Mouse (Mus musculus) CH12.LX (cell line): ENCODE data around the gene Mark1. TPM values are rescaled to one million over a fixed set of nuclear protein-coding genes. Genes with fewer than 3 reads are reported as not detected.

Experiments used
- DNase-seq: peaks from one replicate; pipeline ENCODE4 v3.0.0-alpha.2; 2013; ENCODE audit errors: extremely low read depth
- H3K27ac ChIP-seq: 2 replicates; pipeline ENCODE4 v1.5.1; 2012; ENCODE audit warnings: low read depth, mild to moderate bottlenecking, control low read depth, moderate library complexity; ENCODE audit not compliant: insufficient read depth
- H3K27me3 ChIP-seq: replicated peaks from 2 replicates; pipeline ENCODE3; 2012; ENCODE audit warnings: inconsistent platforms
- H3K36me3 ChIP-seq, 2 experiments: replicated peaks in 1 of 2; 2 replicates each; pipeline versions ENCODE3 to v1.6.1; 2012; ENCODE audit warnings: inconsistent platforms in 1 of 2, low read length in 1 of 2, mild to moderate bottlenecking in 1 of 2, mixed read lengths in 1 of 2, moderate library complexity in 1 of 2; ENCODE audit not compliant: control insufficient read depth in 1 of 2, insufficient read depth in 1 of 2
- H3K4me1 ChIP-seq, 2 experiments: 2 replicates each; pipeline ENCODE4 v1.6.1; 2012; ENCODE audit warnings: inconsistent platforms in 1 of 2, moderate library complexity in 1 of 2; ENCODE audit not compliant: insufficient read depth in 2 of 2, control insufficient read depth in 1 of 2
- H3K4me2 ChIP-seq: 2 replicates; pipeline ENCODE4 v1.6.1; 2012; ENCODE audit warnings: low read depth, mild to moderate bottlenecking, control low read depth; ENCODE audit not compliant: poor library complexity, insufficient read depth, severe bottlenecking
- H3K4me3 ChIP-seq, 3 experiments: fragments of 150-350 bp in 1 of 3; sonication (generic) in 1 of 3; replicated peaks in 1 of 3; 2 replicates each; pipeline versions ENCODE3 to v1.5.1; 2011 to 2012; ENCODE audit warnings: low read depth in 2 of 3, low read length in 2 of 3, mild to moderate bottlenecking in 2 of 3, moderate library complexity in 2 of 3, control low read depth in 1 of 3, improper control_type of control experiment in 1 of 3, inconsistent platforms in 1 of 3, mixed read lengths in 1 of 3; ENCODE audit not compliant: poor library complexity in 1 of 3
- H3K79me2 ChIP-seq: replicated peaks from 2 replicates; pipeline ENCODE4 v1.6.1; 2012; ENCODE audit warnings: mild to moderate bottlenecking, moderate library complexity; ENCODE audit not compliant: control insufficient read depth, poor library complexity, insufficient read depth, severe bottlenecking; ENCODE audit errors: extremely low read depth
- H3K9ac ChIP-seq: 2 replicates; pipeline ENCODE4 v1.6.1; 2012; ENCODE audit warnings: low read depth, mild to moderate bottlenecking, control low read depth, moderate library complexity; ENCODE audit not compliant: insufficient read depth
- H3K9me3 ChIP-seq: replicated peaks from 2 replicates; pipeline ENCODE3; 2012; ENCODE audit warnings: low read length, inconsistent platforms, mixed read lengths
- BHLHE40 ChIP-seq: IDR thresholded peaks from 2 replicates; pipeline ENCODE4 v1.6.1; 2011; ENCODE audit warnings: mild to moderate bottlenecking, low read depth, low read length, improper control_type of control experiment
- CTCF ChIP-seq, 2 experiments: IDR thresholded peaks in 1 of 2; conservative IDR thresholded peaks in 1 of 2; 2 replicates each; pipeline ENCODE4 v1.5.1; 2011 to 2012; ENCODE audit warnings: low read depth in 2 of 2, low read length in 2 of 2, improper control_type of control experiment in 1 of 2, inconsistent platforms in 1 of 2, mild to moderate bottlenecking in 1 of 2, moderate library complexity in 1 of 2
- E2F4 ChIP-seq: IDR thresholded peaks from 2 replicates; pipeline ENCODE4 v1.6.1; 2011; ENCODE audit warnings: low read depth, low read length, improper control_type of control experiment; ENCODE audit not compliant: insufficient replicate concordance
- ETS1 ChIP-seq: conservative IDR thresholded peaks from 2 replicates; pipeline ENCODE4 v1.6.1; 2012; ENCODE audit warnings: low read depth, mild to moderate bottlenecking, inconsistent platforms, low read length, improper control_type of control experiment, moderate library complexity
- GABPA ChIP-seq: IDR thresholded peaks from 2 replicates; pipeline ENCODE4 v1.6.1; 2012; ENCODE audit warnings: low read depth, low read length, improper control_type of control experiment, inconsistent platforms; ENCODE audit not compliant: insufficient replicate concordance
- HCFC1 ChIP-seq: IDR thresholded peaks from 2 replicates; pipeline ENCODE4 v1.6.1; 2012; ENCODE audit warnings: low read depth, mild to moderate bottlenecking, inconsistent platforms, low read length, improper control_type of control experiment
- JUN ChIP-seq: IDR thresholded peaks from 2 replicates; pipeline ENCODE4 v1.6.1; 2011; ENCODE audit warnings: low read depth, mild to moderate bottlenecking, low read length, improper control_type of control experiment, moderate library complexity; ENCODE audit not compliant: insufficient read depth
- JUND ChIP-seq: conservative IDR thresholded peaks from 2 replicates; pipeline ENCODE4 v1.6.1; 2011; ENCODE audit warnings: low read depth, low read length, improper control_type of control experiment
- MAFK ChIP-seq: IDR thresholded peaks from 2 replicates; pipeline ENCODE4 v1.6.1; 2011; ENCODE audit warnings: low read length, improper control_type of control experiment; ENCODE audit not compliant: insufficient replicate concordance
- MAX ChIP-seq: IDR thresholded peaks from 2 replicates; pipeline ENCODE4 v1.6.1; 2011; ENCODE audit warnings: low read length, improper control_type of control experiment
- MAZ ChIP-seq: IDR thresholded peaks from 2 replicates; pipeline ENCODE4 v1.6.1; 2012; ENCODE audit warnings: low read depth, mild to moderate bottlenecking, inconsistent platforms, low read length, improper control_type of control experiment, moderate library complexity
- MXI1 ChIP-seq: IDR thresholded peaks from 2 replicates; pipeline ENCODE4 v1.6.1; 2011; ENCODE audit warnings: mild to moderate bottlenecking, low read depth, low read length, improper control_type of control experiment
- MYC ChIP-seq: IDR thresholded peaks from 2 replicates; pipeline ENCODE4 v1.6.1; 2011; ENCODE audit warnings: low read depth, mild to moderate bottlenecking, improper control_type of control experiment, low read length
- NELFE ChIP-seq: IDR thresholded peaks from 2 replicates; pipeline ENCODE4 v1.6.1; 2011; ENCODE audit warnings: low read depth, low read length, improper control_type of control experiment
- NRF1 ChIP-seq: IDR thresholded peaks from 2 replicates; pipeline ENCODE4 v1.6.1; 2014; ENCODE audit warnings: low read depth, mild to moderate bottlenecking, inconsistent platforms, low read length, improper control_type of control experiment, moderate library complexity
- RAD21 ChIP-seq: IDR thresholded peaks from 2 replicates; pipeline ENCODE4 v1.6.1; 2011; ENCODE audit warnings: low read depth, mild to moderate bottlenecking, low read length, improper control_type of control experiment, moderate library complexity
- RCOR1 ChIP-seq: conservative IDR thresholded peaks from 2 replicates; pipeline ENCODE4 v1.6.1; 2012; ENCODE audit warnings: low read depth, mild to moderate bottlenecking, inconsistent platforms, low read length, improper control_type of control experiment
- SIN3A ChIP-seq: IDR thresholded peaks from 2 replicates; pipeline ENCODE4 v1.6.1; 2012; ENCODE audit warnings: low read length, improper control_type of control experiment, inconsistent platforms
- SMC3 ChIP-seq: IDR thresholded peaks from 2 replicates; pipeline ENCODE4 v1.6.1; 2011; ENCODE audit warnings: low read depth, low read length, improper control_type of control experiment
- TBP ChIP-seq: conservative IDR thresholded peaks from 2 replicates; pipeline ENCODE4 v1.6.1; 2011; ENCODE audit warnings: low read depth, low read length, improper control_type of control experiment
- TCF12 ChIP-seq: IDR thresholded peaks from 2 replicates; pipeline ENCODE4 v1.6.1; 2014; ENCODE audit warnings: low read depth, mild to moderate bottlenecking, inconsistent platforms, low read length, improper control_type of control experiment
- UBTF ChIP-seq: IDR thresholded peaks from 2 replicates; pipeline ENCODE4 v1.6.1; 2012; ENCODE audit warnings: low read depth, mild to moderate bottlenecking, inconsistent platforms, low read length, improper control_type of control experiment, moderate library complexity
- USF1 ChIP-seq: IDR thresholded peaks from 2 replicates; pipeline ENCODE4 v1.6.1; 2014; ENCODE audit warnings: low read depth, mild to moderate bottlenecking, inconsistent platforms, low read length, improper control_type of control experiment
- ZKSCAN1 ChIP-seq: IDR thresholded peaks from 2 replicates; pipeline ENCODE4 v1.6.1; 2012; ENCODE audit warnings: low read depth, inconsistent platforms, low read length, improper control_type of control experiment, borderline replicate concordance
- ZNF384 ChIP-seq: IDR thresholded peaks from 2 replicates; pipeline ENCODE4 v1.6.1; 2012; ENCODE audit warnings: low read depth, low read length, improper control_type of control experiment, inconsistent platforms
- dilution Hi-C: fragments of 300-500 bp; cut with MboI; formaldehyde crosslinking; loops from 2 replicates; pipeline ENCODE4 v1.14.3; 2020; ENCODE audit warnings: low sequenced_read_pairs; ENCODE audit not compliant: extremely low pct_unique_long_range_greater_than_20kb, extremely low pct_ligation_motif_present
- in situ Hi-C: fragments of 300-500 bp; cut with MboI; formaldehyde crosslinking; loops from 3 replicates; pipeline ENCODE4 v1.14.3; 2019; ENCODE audit warnings: low sequenced_read_pairs, low pct_ligation_motif_present, low pct_unique_long_range_greater_than_20kb, mixed read lengths
- polyA plus RNA-seq: library from polyadenylated mRNA; unstranded; fragments of >175 nt; gene quantifications from 2 replicates; pipeline ENCODE4 v1.2.1, GENCODE M21; 2012; ENCODE audit warnings: low read depth; ENCODE audit not compliant: insufficient read length
- total RNA-seq, 2 experiments: library from RNA; depleted of rRNA; stranded (reverse); fragments of 300-350 nt in 1 of 2; fragments of >200 nt in 1 of 2; gene quantifications; 2 replicates each; pipeline ENCODE4 v1.2.3; 2012 to 2014

Gene Mark1
- total and polyA plus RNA-seq, 3 experiments, result not detected

DNA sequence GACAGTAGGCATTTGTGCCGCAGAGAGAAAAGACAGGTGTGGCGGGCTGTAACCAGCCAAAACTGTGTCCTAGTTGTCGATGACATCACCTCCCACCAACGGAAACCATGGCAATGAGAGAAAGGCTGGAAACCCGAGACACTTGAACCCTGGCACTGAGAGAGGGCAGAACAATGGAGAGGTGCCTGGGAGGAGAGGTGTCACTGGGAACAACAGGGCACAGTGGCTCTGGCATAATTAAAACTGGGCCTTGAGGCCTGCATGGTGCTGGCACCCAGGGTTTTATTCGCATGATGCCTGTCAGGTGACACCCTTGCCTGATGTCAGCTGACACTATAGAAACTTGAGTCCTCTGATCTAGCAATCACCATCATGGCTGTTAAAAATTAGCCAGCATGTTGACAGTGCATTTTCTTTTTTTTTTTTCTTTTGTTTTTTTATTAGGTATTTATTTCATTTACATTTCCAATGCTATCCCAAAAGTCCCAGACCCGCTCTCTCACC lies 38.9 kb upstream of the Mark1 start:
- dilution Hi-C loops, result no loop called here
- H3K4me2 ChIP-seq, result no peak overlapping the region
- no peak overlapping the region for H3K4me3 ChIP-seq
- in situ Hi-C loops, result no loop called here
- no peaks in the 10 kb centered on the region for H3K79me2 ChIP-seq
- H3K27ac ChIP-seq, result no peak overlapping the region
- no peaks in the 10 kb centered on the region for H3K36me3 ChIP-seq
- H3K4me1 ChIP-seq, result peaks cover 0 to 3% of the 10 kb centered on the region in 2 experiments; a peak in 1 of 4 replicates
- no peak overlapping the region for H3K9ac ChIP-seq
- H3K27me3 ChIP-seq, result no peaks in the 10 kb centered on the region
- DNase-seq, result no peak
- TF ChIP-seq MAZ (no peak), HCFC1 (no peak), BHLHE40 (no peak), NRF1 (no peak), RAD21 (no peak), GABPA (no peak), TCF12 (no peak), UBTF (no peak), SIN3A (no peak), MAFK (no peak), SMC3 (no peak), RCOR1 (no peak), MAX (no peak), E2F4 (no peak), JUND (no peak), MXI1 (no peak), NELFE (no peak)
- no peaks in the 10 kb centered on the region for H3K9me3 ChIP-seq

DNA sequence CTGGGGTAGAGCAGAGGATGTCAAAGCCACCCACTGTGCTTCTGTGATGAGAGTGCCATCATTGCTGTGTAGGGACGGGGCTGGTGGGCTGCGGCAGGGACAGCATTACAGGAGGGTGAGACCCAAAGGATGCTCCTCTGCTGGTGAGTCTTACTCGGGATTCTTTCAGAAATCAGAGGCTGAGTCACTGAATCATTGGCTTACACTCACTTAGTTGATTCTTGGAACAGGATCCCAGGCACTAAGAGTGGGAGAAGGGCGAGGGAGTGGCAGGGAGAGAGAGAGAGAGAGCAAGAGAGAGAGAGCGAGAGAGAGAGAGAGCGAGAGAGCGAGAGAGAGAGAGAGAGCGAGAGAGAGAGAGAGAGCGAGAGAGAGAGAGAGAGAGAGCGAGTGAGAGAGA lies 31.2 kb upstream of the Mark1 start:
- DNase-seq, result no peak
- TF ChIP-seq ETS1 (no peak), MXI1 (no peak), JUN (no peak), MYC (no peak), TBP (no peak), E2F4 (no peak), NRF1 (no peak), SIN3A (no peak), CTCF (conservative IDR thresholded peaks at IDR 0.05 in 1 of 2, IDR thresholded peaks at IDR 0.05 in 1 of 2; ENCODE audit: low read depth in 2 of 2, low read length in 2 of 2) (no peak), USF1 (no peak), MAFK (no peak), ZNF384 (no peak), GABPA (no peak), ZKSCAN1 (no peak), RAD21 (no peak)
- no peaks in the 10 kb centered on the region for H3K27me3 ChIP-seq
- H3K9me3 ChIP-seq, result no peaks in the 10 kb centered on the region
- H3K9ac ChIP-seq, result no peak overlapping the region
- H3K4me2 ChIP-seq, result no peak overlapping the region
- in situ Hi-C loops (no loop called here), dilution Hi-C loops (no loop called here)
- peaks cover 0 to 2% of the 10 kb centered on the region in 2 experiments; a peak in 1 of 4 replicates for H3K4me1 ChIP-seq
- no peaks in the 10 kb centered on the region for H3K36me3 ChIP-seq
- no peak overlapping the region for H3K4me3 ChIP-seq
- no peak overlapping the region for H3K27ac ChIP-seq
- H3K79me2 ChIP-seq, result no peaks in the 10 kb centered on the region
